7 mouse cellular contexts compared by ENCODE assay signal in the genomic region with DNA sequence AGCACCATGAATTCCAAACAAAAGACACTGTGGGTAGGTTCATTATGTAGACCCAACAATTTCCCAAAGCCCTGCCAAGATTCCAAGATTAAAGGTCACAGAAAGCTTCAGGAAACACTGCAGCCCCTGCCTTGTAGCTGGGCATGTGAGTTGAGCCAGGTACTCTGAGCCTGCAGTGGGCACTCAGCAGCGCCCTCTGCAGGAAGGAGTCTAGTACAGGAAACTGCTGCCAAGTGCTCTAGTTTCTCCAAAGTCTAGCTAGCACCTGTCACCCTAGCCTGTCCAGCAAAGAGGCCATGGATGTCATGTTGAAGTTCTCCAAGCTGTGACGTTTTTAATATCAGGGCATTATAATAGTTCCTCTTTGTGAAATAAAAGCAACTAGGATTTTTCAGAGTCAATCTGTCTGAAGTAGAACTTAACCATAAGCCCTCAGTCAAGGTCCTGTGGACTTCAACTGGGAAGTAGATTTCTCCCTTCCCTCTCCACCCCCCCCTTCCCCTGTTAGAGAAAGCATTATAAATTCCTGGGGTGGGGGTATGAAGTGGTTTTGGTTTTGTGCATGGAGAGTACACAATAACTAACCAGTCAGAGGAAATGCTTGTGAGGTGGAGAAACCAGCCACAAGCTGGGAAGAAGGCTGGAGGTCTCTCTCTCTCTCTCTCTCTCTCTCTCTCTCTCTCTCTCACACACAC. TPM values are rescaled to one million over a fixed set of nuclear protein-coding genes. Genes with fewer than 3 reads are reported as not detected.
DNase-seq lines count a peak whose midpoint lies in the region; ATAC-seq and TF ChIP-seq lines count a peak whose summit lies in the region.

No protein-coding gene starts in this region.

- 4% methylated on average over 2 of the region's 2 CpGs for WGBS in liver, embryonic 11.5 days

- H3K9ac ChIP-seq in liver, embryonic 11.5 days (ENCODE audit: low read depth, low read length) = no peak overlapping the region

- H3K9me3 ChIP-seq in liver, embryonic 11.5 days (ENCODE audit: control insufficient read depth, low read length) = no peaks in the 10 kb centered on the region

- no peak overlapping the region for H3K4me3 ChIP-seq in liver, embryonic 11.5 days (ENCODE audit: low read depth, low read length)
- no peak overlapping the region for H3K4me3 ChIP-seq in cortical plate, adult 2 months (ENCODE audit: insufficient read depth, low read length)

- no peak overlapping the region for H3K27ac ChIP-seq in liver, embryonic 11.5 days (ENCODE audit: low read depth, low read length)
- H3K27ac ChIP-seq in cortical plate, adult 2 months (ENCODE audit: insufficient read depth, low read length) = no peak overlapping the region

- TF ChIP-seq POLR2A in cortical plate, adult 2 months (IDR thresholded peaks at IDR 0.05; ENCODE audit: extremely low read depth, insufficient read depth, low read length) = no peak

- H3K4me2 ChIP-seq in liver, embryonic 11.5 days = no peak overlapping the region

- TF ChIP-seq CTCF in cortical plate, adult 2 months (IDR thresholded peaks at IDR 0.05; ENCODE audit: extremely low read depth, insufficient read depth, low read length) = peak; percentile 62

- H3K27me3 ChIP-seq in liver, embryonic 11.5 days (replicated peaks; ENCODE audit: control insufficient read depth, insufficient read depth, low read length) = peaks cover 4% of the 10 kb centered on the region; the same call in 1 of the 2 replicates

- 0 out of 2 replicates have a peak, but pooled peaks cover 1% of the 10 kb centered on the region for H3K4me1 ChIP-seq in liver, embryonic 11.5 days (replicated peaks; ENCODE audit: control insufficient read depth, insufficient read depth, low read length)
- H3K4me1 ChIP-seq in cortical plate, adult 2 months (ENCODE audit: control insufficient read depth, insufficient read depth, low read length) = no peaks in the 10 kb centered on the region

- ATAC-seq in liver, embryonic 11.5 days (replicated peaks; ENCODE audit: low FRiP score) = no peak

- H3K36me3 ChIP-seq in liver, embryonic 11.5 days (ENCODE audit: control insufficient read depth, insufficient read depth, low read length) = no peaks in the 10 kb centered on the region

- DNase-seq in liver (peak; percentile 45), adipocyte (ENCODE audit: low spot score) (peak; percentile 25)
- DNase-seq in liver, embryonic 11.5 days (ENCODE audit: low spot score) = no peak
- DNase-seq in kidney, postnatal 36 days = peak; percentile 47 to 80
- DNase-seq in testis, postnatal 10 days (ENCODE audit: low spot score) = peak; percentile 72
- DNase-seq in T-cell, adult 2 months (ENCODE audit: low spot score) = no peak

RNA-seq across cellular contexts. Expression of a gene that starts 9.8 kb away (rescaled TPM):
- polyA plus RNA-seq in liver, embryonic 11.5 days (2014; fragmentation: Nextera tagmentation; extraction: Ambion mirVana) = 0.08 and 0.31 TPM in 2 replicates
- 69.5 and 72.8 TPM in 2 replicates for polyA plus RNA-seq in cortical plate, adult 2 months (2012; rRNA removed)

Comparison
In these comparisons a context has a peak if more than half of its experiments do, and no peak if none do; other contexts are left out.
1. DNase-seq: peak in liver (single experiment), adipocyte (single experiment), kidney, postnatal 36 days (2 of 2) and testis, postnatal 10 days (single experiment); none in liver, embryonic 11.5 days (single experiment) and T-cell, adult 2 months (single experiment).
2. RNA of a gene that starts 9.8 kb away (polyA plus RNA-seq): 69.5 to 72.8 TPM in cortical plate, adult 2 months; 0.08 to 0.31 TPM in liver, embryonic 11.5 days; every median in the first group is over 10 times any median in the second.